Mouse (Mus musculus): ENCODE measurements at regions not wholly inside any gene's neighbourhood (a gene's known extent, or its start where the extent isn't known, plus 50 kb on each side); places are given as distances from the start of the nearest gene placed in this dataset.
"Not testable (repeated sequence)": the region's sequence is repeated elsewhere in the genome, so short reads cannot be mapped to it uniquely, and the experiment has no call there.

- no peak for DNase-seq
Observed at GRCm38 (mm10) chr6:31898609-31899008, 151.4 kb upstream of the 1700012A03Rik start.

DNA sequence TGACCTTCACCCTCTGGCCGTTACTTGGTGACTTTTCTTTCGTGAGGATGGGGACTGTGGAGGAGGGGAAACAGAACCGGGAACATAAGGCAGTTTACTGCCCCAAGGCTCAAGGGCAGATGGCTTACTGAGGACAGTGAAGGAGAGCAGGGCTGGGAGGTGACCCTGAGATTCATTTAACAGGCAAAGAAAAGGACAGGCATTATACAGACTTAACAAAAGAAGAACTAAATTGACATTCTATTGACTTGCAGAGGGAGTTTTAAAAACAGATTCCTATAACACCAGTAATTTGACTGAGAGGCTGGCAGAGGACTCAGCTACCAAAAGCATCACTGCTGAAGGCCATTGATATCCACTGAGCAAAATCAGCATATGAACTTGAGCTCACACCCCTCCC, 153.0 kb upstream of the 1700012A03Rik start:
- DNase-seq, result no peak

DNA sequence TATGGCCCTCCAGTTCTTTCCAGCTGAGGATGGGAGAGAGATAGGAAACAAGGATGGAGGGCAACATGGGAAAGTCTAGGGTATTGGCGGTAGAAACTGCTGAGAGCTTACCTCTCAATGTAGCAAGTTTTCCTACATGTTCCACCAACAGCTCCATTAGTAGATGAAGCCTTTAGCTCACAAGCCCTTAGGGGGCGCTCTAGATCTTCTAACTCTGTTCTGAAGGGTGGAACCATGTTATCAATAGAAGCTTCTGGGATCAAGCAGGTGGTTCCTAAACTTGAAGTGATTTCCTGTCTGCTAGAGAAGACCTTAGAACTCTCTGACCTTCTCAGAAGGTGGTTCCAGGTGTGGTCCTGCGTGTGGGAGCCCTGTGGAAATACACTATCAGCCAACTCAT, 154.2 kb upstream of the 1700012A03Rik start:
- no peak for DNase-seq

- no peak for DNase-seq
Observed at GRCm38 (mm10) chr6:31886931-31887330, 163.1 kb upstream of the 1700012A03Rik start.

- not testable (repeated sequence) for DNase-seq
Observed at GRCm38 (mm10) chr6:31885196-31885595, 164.8 kb upstream of the 1700012A03Rik start.

GRCm38 (mm10) chr6:31883726-31884125, 166.3 kb upstream of the 1700012A03Rik start:
- peak; percentile 44 for DNase-seq

DNA sequence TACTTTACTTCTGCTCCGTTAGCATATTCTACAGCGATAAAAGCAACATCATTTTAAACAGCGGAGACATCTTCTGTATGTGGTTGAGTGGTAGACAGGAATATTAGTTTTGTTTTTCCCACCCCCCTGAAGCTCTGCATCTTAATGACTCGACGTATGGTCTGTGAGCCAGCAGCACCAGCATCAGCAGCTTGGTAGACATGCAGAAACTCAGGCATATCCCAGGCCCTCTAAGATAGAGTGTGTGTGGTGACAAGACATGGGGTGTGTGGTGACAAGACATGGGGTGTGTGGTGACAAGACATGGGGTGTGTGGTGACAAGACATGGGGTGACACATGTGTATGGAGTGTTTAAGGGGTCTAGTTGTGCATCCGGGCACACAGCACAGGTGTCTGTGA, 175.4 kb upstream of the 1700012A03Rik start:
- no peak for DNase-seq

GRCm38 (mm10) chr6:31873911-31874310, 176.1 kb upstream of the 1700012A03Rik start:
- DNase-seq, result no peak

GRCm38 (mm10) chr6:31871766-31872165, 178.3 kb upstream of the 1700012A03Rik start:
- DNase-seq, result no peak

DNA sequence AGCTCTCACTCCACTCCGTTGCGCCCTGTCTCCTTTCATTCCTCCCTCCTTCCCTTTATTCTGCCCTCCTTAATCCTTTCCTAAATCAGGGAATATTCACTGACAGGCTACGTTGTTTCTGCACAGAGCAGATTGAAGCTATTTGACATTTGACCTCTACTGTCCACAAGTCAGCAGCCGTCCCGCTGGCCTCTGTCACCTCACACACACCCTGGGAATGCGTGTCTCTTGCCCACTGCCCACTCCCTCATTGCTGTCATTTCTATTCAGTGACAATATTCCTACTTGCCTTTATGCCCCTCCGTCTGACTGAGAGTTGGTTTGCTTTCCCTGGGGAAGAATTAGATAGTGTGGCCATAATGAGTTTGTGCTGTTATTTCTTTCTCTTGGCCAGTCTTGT, 188.1 kb upstream of the 1700012A03Rik start:
- DNase-seq, result no peak

GRCm38 (mm10) chr6:31859621-31860020, 190.4 kb upstream of the 1700012A03Rik start:
- no peak for DNase-seq

DNA sequence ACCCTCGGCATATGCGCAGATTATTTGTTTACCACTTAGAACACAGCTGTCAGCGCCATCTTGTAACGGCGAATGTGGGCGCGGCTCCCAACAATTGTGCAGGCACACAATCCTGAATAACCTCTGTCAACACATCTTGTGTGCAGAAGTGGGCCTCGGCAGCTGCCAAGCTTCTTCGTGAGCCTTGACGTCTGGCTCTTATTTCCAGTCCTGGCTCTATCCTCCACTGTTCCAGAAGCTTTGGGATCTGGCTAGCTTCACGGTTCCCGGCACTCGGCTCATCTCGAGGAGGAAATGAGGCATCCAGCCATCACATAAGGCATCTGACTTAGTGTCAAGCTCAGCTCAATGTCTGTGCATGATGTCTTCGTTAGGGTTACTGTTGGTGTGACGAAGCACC, 195.8 kb upstream of the 1700012A03Rik start:
- no peak for DNase-seq

- DNase-seq, result no peak
Observed at GRCm38 (mm10) chr6:31846319-31846718, 203.7 kb upstream of the 1700012A03Rik start.

GRCm38 (mm10) chr6:31845671-31846070, 204.4 kb upstream of the 1700012A03Rik start:
- no peak for DNase-seq

DNA sequence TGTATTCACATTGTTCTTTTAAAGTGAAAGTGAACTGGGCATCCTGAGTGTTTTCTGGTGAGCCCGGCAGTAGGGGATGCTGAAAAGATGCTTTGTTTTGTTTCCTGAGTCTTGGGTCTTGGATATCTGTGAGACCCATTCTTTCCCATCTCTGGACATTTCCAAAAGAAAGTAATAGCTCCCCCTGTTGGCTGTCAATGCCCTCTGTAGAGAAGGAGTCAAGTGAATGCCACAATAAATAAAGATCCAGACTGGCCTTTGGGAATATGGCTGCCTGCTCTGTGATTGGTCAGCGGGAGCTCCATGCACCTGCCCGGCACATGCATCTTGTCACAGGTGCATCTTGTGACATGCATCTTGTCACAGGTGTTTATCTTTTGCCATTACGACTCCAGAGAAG, 209.4 kb upstream of the 1700012A03Rik start:
- DNase-seq, result no peak

DNA sequence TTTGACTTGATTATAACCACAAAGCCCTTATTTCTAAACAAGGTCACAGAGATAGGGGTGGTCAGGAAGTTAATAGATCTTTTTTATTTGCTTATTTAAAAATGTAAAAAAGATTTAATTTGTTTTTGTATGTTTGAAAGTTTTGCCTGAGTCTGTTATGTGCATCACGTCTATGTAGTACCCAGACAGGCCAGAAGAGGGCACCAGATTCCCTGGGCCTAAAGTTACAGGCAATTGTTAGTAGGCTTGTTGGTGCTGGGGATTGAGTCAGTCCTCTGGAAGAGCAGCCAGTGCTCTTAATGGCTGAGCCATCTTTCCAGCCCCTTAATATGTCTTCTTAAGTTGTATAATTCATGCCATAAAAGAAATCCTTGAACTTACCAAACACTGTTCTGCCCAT, 211.5 kb upstream of the 1700012A03Rik start:
- peak; percentile 6 for DNase-seq

DNA sequence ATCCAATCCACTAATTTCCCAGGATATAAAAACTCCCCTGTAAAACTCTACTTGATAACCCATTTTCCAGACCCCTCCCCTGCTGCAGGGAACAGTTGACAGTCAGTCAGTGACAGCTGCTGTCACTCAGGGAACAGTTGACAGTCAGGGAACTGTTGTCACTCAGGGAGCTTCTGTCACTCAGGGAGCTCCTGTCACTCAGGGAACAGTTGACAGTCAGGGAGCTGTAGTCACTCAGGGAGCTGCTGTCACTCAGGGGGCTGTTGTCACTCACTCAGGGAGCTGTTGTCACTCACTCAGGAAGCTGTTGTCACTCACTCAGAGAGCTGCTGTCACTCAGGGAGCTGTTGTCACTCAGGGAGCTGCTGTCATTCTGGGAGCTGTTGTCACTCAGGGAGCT, 214.3 kb upstream of the 1700012A03Rik start:
- DNase-seq, result no peak

DNA sequence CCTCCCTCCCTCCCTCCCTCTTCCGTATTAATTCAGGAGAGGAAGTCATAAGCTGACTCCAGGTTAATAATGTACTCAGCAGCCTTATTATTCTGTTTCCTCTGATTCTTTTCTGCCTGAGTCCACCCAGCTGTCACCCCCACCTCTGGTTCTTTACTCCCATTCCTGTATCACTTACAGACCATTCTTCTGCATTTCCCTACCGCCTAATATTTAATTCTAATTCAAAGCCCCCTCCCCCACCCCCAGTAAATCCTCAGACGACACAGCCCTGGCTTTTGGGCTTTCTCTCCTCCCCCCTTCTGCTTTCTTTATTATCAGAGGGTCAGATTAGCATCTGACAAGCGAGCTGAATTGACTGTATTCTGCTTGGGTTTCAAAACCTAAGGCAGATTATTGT, 215.5 kb upstream of the 1700012A03Rik start:
- DNase-seq, result no peak

- DNase-seq, result no peak
Observed at GRCm38 (mm10) chr6:31830610-31831009, 219.4 kb upstream of the 1700012A03Rik start.

GRCm38 (mm10) chr6:31823616-31824015, 226.4 kb upstream of the 1700012A03Rik start:
- no peak for DNase-seq

DNA sequence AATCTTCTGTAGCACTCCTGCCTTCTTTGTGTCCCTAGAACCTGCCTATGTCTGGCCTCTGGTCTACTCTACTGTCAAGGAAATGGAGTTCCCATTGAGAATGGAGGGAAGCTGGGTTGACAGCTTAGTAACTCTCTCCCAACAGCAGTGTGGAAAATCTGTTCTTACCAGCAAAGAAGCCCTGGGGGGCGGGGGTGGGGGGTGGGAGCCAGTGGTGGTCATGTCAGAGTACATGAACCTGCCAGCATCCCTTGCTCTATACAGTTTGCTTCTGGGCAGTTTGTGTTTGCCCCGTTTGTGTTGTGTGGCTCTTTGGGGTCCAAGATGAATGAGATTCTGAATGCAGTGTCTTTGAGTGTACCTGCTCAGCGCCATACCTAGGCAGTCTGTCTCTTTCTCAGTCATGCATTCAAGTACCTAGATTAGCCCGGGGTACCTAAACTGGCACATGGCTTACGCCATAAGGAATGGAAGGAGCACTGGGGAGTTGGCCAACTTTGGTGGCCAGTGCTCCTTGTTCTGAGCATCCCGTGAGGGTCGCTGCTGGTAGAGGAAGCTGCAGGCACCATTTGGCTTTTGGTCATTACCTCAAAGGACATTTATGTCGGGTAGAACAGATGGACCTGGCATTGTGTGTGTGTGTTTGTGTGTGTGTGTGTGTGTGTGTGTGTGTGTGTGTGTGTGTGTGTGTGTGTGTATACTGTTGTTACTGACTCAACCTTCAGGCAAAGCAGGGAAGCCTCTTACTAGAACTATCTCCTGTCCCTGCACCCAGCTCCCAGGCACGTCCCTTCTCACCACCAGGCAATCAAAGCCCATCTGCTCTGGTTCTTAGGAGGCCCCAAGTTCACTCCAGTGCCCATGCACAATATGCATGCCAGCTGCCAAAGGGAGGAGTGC, 227.6 kb upstream of the 1700012A03Rik start:
- DNase-seq, result no peak

GRCm38 (mm10) chr6:31821621-31822020, 228.4 kb upstream of the 1700012A03Rik start:
- no peak for DNase-seq

GRCm38 (mm10) chr6:31817640-31818039, 232.4 kb upstream of the 1700012A03Rik start:
- no peak for DNase-seq

- DNase-seq, result no peak
Observed at GRCm38 (mm10) chr6:31811890-31812289, 238.2 kb upstream of the 1700012A03Rik start.
